Mouse (Mus musculus) lung, postnatal 0 days (tissue): ENCODE results near the gene Zfp184.

ENCODE experiments used
- CTCF ChIP-seq: IDR thresholded peaks from 2 replicates; pipeline ENCODE4 v1.5.1; 2016; ENCODE audit warnings: antibody characterized with exemption, mild to moderate bottlenecking
- EP300 ChIP-seq: IDR thresholded peaks from 2 replicates; pipeline ENCODE4 v1.6.1; 2016; ENCODE audit warnings: antibody characterized with exemption, mild to moderate bottlenecking, control low read depth

DNA sequence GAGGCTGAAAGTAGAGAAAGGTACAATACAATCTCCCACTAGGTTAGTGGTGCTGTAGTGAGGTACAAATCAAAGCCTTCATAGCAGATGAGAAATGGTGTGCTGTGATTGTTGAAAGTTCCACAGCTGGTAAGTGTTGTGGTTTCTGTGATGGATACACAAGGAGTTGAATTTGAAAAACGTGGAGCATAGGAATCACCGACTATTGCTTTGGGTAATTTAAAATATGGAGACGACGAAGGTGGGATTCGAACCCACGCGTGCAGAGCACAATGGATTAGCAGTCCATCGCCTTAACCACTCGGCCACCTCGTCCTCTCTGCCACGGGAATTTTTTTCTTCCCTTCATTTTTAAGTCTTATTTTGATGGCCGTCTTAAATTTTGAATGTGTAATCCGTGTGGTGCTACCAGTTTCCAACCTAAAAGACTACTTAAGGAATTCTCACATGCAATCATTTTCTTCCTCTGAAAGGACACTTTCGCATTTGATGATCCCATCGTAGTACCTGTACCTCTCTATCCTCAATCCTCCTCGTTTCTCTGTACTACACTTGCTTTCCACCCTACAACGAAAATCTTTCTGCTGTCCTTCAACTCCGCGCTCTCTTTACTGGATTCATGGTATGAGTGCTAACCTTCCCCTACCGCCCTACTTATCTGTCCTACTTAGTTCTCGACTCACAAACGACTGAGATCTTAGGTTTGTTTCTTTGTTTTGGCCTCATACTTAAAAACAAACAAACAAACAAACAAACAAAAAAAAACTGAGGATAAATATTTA, 49.3 kb downstream of the Zfp184 start:
- TF ChIP-seq CTCF (no peak), EP300 (no peak)
